Mouse (Mus musculus): ENCODE results near the gene Btbd6. TPM values are rescaled to one million over a fixed set of nuclear protein-coding genes. Genes with fewer than 3 reads are reported as not detected.

Btbd6 gene
- polyA plus RNA-seq, 1 experiment from 2014 or later, result 30.3 TPM

DNA sequence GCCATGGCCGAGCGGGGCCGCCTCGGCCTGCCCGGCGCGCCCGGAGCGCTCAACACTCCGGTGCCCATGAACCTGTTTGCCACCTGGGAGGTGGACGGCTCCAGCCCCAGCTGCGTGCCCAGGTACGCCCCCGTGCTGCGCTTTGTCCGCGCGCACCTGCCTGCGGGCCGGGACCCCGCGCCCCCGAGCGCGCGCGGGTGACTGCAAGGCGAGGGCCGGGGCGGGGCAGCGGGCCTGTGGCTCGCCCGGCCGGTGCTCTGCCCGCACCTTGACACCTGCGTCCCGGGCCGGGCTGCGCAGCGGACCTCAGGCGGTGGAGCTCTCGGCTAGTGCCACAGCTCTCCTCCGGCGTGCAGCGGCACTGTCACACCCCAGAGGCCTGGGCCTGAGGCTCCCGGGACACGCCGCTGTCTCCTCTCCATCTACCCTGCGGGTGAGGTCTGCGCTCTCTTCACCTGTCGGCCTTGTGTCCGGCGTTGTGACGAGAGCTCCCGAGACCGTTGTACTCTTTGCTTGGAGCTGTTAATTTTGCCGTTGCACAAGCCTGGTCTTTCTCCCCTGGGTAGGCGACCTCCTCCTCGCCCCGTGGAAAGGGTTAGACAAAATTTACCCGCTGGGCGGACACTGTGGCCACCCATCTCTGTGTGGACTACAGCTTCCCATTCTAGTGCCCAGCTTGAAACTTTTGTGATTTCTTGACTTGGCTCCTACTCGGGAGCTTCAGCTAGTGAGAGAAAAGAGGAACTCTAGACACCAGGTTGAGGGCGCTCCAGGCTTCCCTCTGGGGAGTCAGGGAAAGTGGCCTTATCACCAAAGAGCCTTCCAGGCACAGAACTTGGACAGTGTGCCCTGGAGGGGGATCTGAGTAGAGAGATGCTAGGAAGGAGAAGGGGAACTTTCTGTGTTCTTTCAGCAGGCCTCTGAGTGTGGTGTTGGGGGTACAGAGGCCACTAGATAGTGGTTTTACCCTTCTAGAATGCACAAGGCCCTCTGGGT is 38.6 kb downstream of the Btbd6 start:
- WGBS, result under 1% methylated on average over 52 of the region's 64 CpGs
- Histone ChIP-seq H3K27ac (peak overlapping the region; percentile 65), H3K27me3 (no peaks in the 10 kb centered on the region), H3K9me3 (replicated peaks) (no peaks in the 10 kb centered on the region), H3K9ac (peak overlapping the region; percentile 97), H3K4me3 (peak overlapping the region; percentile 87), H3K36me3 (ENCODE audit: poor library complexity, severe bottlenecking) (0 out of 2 replicates have a peak, but pooled peaks cover 3% of the 10 kb centered on the region), H3K4me2 (peak overlapping the region; percentile 93), H3K4me1 (peaks cover 43% of the 10 kb centered on the region)
- peak; percentile 26 for ATAC-seq

GRCm38 (mm10) chr12:113015956-113016355 is 39.7 kb downstream of the Btbd6 start:
- ATAC-seq, result no peak
- Histone ChIP-seq H3K4me3 (peak overlapping the region; percentile 87), H3K27me3 (no peaks in the 10 kb centered on the region), H3K27ac (no peak overlapping the region), H3K36me3 (ENCODE audit: poor library complexity, severe bottlenecking) (peaks cover 7% of the 10 kb centered on the region), H3K4me2 (peak overlapping the region; percentile 93), H3K4me1 (peaks cover 43% of the 10 kb centered on the region), H3K9me3 (replicated peaks) (no peaks in the 10 kb centered on the region), H3K9ac (peak overlapping the region; percentile 97)
- 63% methylated on average over 4 of the region's 4 CpGs for WGBS

GRCm38 (mm10) chr12:113016976-113017375 is 40.7 kb downstream of the Btbd6 start:
- peak overlapping the region; percentile 97 for H3K9ac ChIP-seq
- no peaks in the 10 kb centered on the region for H3K9me3 ChIP-seq (replicated peaks)
- peaks cover 10% of the 10 kb centered on the region for H3K36me3 ChIP-seq (ENCODE audit: poor library complexity, severe bottlenecking)
- H3K27me3 ChIP-seq, result no peaks in the 10 kb centered on the region
- H3K4me3 ChIP-seq, result no peak overlapping the region
- no peak for ATAC-seq
- H3K4me1 ChIP-seq, result peaks cover 43% of the 10 kb centered on the region
- H3K4me2 ChIP-seq, result peak overlapping the region; percentile 0; the same call in 1 of the 2 replicates
- H3K27ac ChIP-seq, result no peak overlapping the region
- 69% methylated on average over 8 of the region's 8 CpGs for WGBS

GRCm38 (mm10) chr12:113017429-113017984 is 41.2 kb downstream of the Btbd6 start:
- no peak for ATAC-seq
- H3K27ac ChIP-seq, result no peak overlapping the region
- H3K27me3 ChIP-seq, result no peaks in the 10 kb centered on the region
- no peak overlapping the region; the same call in 1 of the 2 replicates for H3K4me2 ChIP-seq
- H3K9ac ChIP-seq, result peak overlapping the region; percentile 45
- H3K4me3 ChIP-seq, result no peak overlapping the region
- peaks cover 43% of the 10 kb centered on the region for H3K4me1 ChIP-seq
- WGBS, result 79% methylated on average over 9 of the region's 9 CpGs
- H3K9me3 ChIP-seq (replicated peaks), result no peaks in the 10 kb centered on the region
- H3K36me3 ChIP-seq (ENCODE audit: poor library complexity, severe bottlenecking), result peaks cover 10% of the 10 kb centered on the region

GRCm38 (mm10) chr12:113018763-113019162 is 42.5 kb downstream of the Btbd6 start:
- 90% methylated on average over 4 of the region's 4 CpGs for WGBS

GRCm38 (mm10) chr12:113021488-113021887 is 45.2 kb downstream of the Btbd6 start:
- ATAC-seq, result no peak
- H3K36me3 ChIP-seq (ENCODE audit: poor library complexity, severe bottlenecking), result peaks cover 36% of the 10 kb centered on the region

More at GRCm38 (mm10) chr12:113018763-113019162, 42.5 kb downstream of the Btbd6 start:
- H3K4me2 ChIP-seq, result no peak overlapping the region
- peaks cover 17% of the 10 kb centered on the region for H3K36me3 ChIP-seq (ENCODE audit: poor library complexity, severe bottlenecking)
- peaks cover 30% of the 10 kb centered on the region for H3K4me1 ChIP-seq
- H3K27ac ChIP-seq, result no peak overlapping the region
- no peak overlapping the region for H3K4me3 ChIP-seq
- no peak overlapping the region for H3K9ac ChIP-seq
- no peaks in the 10 kb centered on the region for H3K27me3 ChIP-seq
- no peak for ATAC-seq
- H3K9me3 ChIP-seq (replicated peaks), result no peaks in the 10 kb centered on the region

DNA sequence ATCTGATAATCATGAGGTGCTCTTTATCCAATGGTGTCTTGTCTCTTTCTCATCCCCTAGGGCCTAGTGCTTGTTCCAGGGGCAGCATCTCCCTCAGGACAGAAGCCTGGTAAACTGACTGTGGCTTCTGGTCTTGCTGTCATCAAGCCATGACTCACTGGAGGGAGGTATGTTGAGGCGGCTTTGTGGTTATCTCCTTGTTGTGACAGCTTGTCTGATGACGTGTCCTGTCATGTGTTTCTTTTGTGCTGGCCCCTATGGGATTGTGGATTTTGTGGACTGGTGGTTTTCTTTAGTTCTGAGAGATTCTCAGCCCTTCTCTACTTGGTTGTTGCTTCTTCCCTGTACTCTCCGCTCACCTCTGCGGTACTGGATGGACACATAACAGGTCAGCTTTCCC is 46.8 kb downstream of the Btbd6 start:
- no peak overlapping the region for H3K27ac ChIP-seq
- H3K36me3 ChIP-seq (ENCODE audit: poor library complexity, severe bottlenecking), result peaks cover 48% of the 10 kb centered on the region
- no peak overlapping the region for H3K4me3 ChIP-seq
- no peaks in the 10 kb centered on the region for H3K27me3 ChIP-seq
- ATAC-seq, result no peak
- 87% methylated on average over 4 of the region's 4 CpGs for WGBS
- no peak overlapping the region for H3K9ac ChIP-seq
- H3K4me1 ChIP-seq, result peaks cover 6% of the 10 kb centered on the region
- H3K9me3 ChIP-seq (replicated peaks), result no peaks in the 10 kb centered on the region
- no peak overlapping the region for H3K4me2 ChIP-seq

More at GRCm38 (mm10) chr12:113021488-113021887, 45.2 kb downstream of the Btbd6 start:
- H3K4me2 ChIP-seq, result no peak overlapping the region
- no peak overlapping the region for H3K4me3 ChIP-seq
- no peaks in the 10 kb centered on the region for H3K27me3 ChIP-seq
- peaks cover 14% of the 10 kb centered on the region for H3K4me1 ChIP-seq
- no peak overlapping the region for H3K27ac ChIP-seq
- no peaks in the 10 kb centered on the region for H3K9me3 ChIP-seq (replicated peaks)
- no peak overlapping the region for H3K9ac ChIP-seq

DNA sequence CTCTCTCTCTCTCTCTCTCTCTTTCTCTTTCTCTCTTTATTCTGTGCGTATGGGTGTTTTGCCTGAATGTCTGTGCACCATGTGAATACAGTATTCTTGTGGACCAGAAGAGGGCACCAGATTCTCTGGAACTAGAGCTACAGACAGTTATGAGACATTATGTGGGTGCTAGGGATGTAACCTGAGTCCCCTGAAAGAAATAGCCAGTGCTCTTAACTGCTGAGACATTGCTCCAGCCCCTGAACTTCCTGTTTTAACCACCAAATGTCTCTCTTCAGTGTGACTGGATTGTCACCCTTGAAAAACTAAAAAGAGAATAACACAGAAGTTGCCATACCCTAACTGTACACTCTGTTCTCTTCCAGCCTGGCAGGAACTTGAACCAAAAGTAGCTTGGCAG is 50.3 kb downstream of the Btbd6 start:
- ATAC-seq, result no peak
- Histone ChIP-seq H3K4me3 (no peak overlapping the region), H3K9me3 (replicated peaks) (no peaks in the 10 kb centered on the region)

DNA sequence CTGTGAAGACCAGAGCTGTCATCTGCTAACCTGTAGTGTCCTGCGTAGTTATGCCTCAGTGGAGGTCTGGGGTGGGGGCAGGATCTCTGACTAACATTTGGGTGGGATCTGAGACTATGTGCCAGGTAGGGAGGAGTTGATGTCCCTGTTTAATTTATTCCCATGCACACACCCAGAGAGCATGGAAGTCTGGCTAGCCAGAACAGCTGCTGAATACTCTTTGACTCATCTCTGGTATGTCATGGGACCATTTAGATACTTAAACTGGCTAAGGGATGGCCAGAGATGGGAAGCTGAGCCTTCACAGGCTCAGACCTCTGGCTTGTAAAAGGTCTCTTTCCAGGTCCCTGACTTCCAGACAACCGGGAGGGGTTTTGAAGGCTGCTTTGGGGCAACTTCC is 51.2 kb downstream of the Btbd6 start:
- no peak overlapping the region for H3K4me3 ChIP-seq
- no peak overlapping the region for H3K27ac ChIP-seq
- H3K9me3 ChIP-seq (replicated peaks), result no peaks in the 10 kb centered on the region
- peaks cover 28% of the 10 kb centered on the region for H3K4me1 ChIP-seq
- no peak for ATAC-seq
- no peak overlapping the region for H3K9ac ChIP-seq
- H3K36me3 ChIP-seq (ENCODE audit: poor library complexity, severe bottlenecking), result peaks cover 39% of the 10 kb centered on the region; the same call in 1 of the 2 replicates
- no peak overlapping the region for H3K4me2 ChIP-seq
- H3K27me3 ChIP-seq, result no peaks in the 10 kb centered on the region
- 94% methylated on average over 2 of the region's 2 CpGs for WGBS

More for the DNA sequence above, 50.3 kb downstream of the Btbd6 start:
- H3K36me3 ChIP-seq (ENCODE audit: poor library complexity, severe bottlenecking), result peaks cover 39% of the 10 kb centered on the region; the same call in 1 of the 2 replicates
- 100% methylated on average over 1 of the region's 1 CpGs for WGBS
- H3K4me2 ChIP-seq, result no peak overlapping the region
- H3K27me3 ChIP-seq, result no peaks in the 10 kb centered on the region
- H3K27ac ChIP-seq, result no peak overlapping the region
- peaks cover 18% of the 10 kb centered on the region for H3K4me1 ChIP-seq
- no peak overlapping the region for H3K9ac ChIP-seq

- ATAC-seq, result no peak
- 56% methylated on average over 5 of the region's 5 CpGs for WGBS
Observed at GRCm38 (mm10) chr12:113028067-113028466, 51.8 kb downstream of the Btbd6 start.

More at GRCm38 (mm10) chr12:113028067-113028466, 51.8 kb downstream of the Btbd6 start:
- no peak overlapping the region for H3K4me2 ChIP-seq
- H3K9me3 ChIP-seq (replicated peaks), result no peaks in the 10 kb centered on the region
- peaks cover 38% of the 10 kb centered on the region; the same call in 1 of the 2 replicates for H3K36me3 ChIP-seq (ENCODE audit: poor library complexity, severe bottlenecking)
- no peaks in the 10 kb centered on the region for H3K27me3 ChIP-seq
- no peak overlapping the region for H3K9ac ChIP-seq
- peaks cover 33% of the 10 kb centered on the region for H3K4me1 ChIP-seq
- H3K4me3 ChIP-seq, result no peak overlapping the region
- no peak overlapping the region for H3K27ac ChIP-seq

All from forebrain, embryonic 13.5 days (tissue).